Mouse (Mus musculus) mesoderm, embryonic 11.5 days (tissue): ENCODE measurements around the gene Epn2.

Experiments
- DNase-seq: peaks from one replicate; pipeline ENCODE4 v3.0.0-alpha.2; 2012; ENCODE audit warnings: low read depth, low spot score

Epn2 gene

GRCm38 (mm10) chr11:61540642-61541041 is 38.8 kb downstream of the Epn2 start:
- no peak for DNase-seq

- no peak for DNase-seq
These were observed 42.1 kb downstream of the Epn2 start for GRCm38 (mm10) chr11:61537362-61537761.

GRCm38 (mm10) chr11:61536952-61537351 is 42.5 kb downstream of the Epn2 start:
- DNase-seq: no peak

GRCm38 (mm10) chr11:61535530-61535929 is 44.0 kb downstream of the Epn2 start:
- DNase-seq: no peak

- DNase-seq: peak; percentile 33
These were observed 45.9 kb downstream of the Epn2 start for GRCm38 (mm10) chr11:61533571-61533970.

- DNase-seq: no peak
These were observed 46.7 kb downstream of the Epn2 start for GRCm38 (mm10) chr11:61532820-61533219.

GRCm38 (mm10) chr11:61529268-61529713 is 50.2 kb downstream of the Epn2 start:
- DNase-seq: peak; percentile 12

- DNase-seq: no peak
These were observed 52.6 kb downstream of the Epn2 start for GRCm38 (mm10) chr11:61526872-61527271.

GRCm38 (mm10) chr11:61519484-61520107 is 59.9 kb downstream of the Epn2 start:
- DNase-seq: no peak

- DNase-seq: no peak
These were observed 60.6 kb downstream of the Epn2 start for GRCm38 (mm10) chr11:61518871-61519270.

GRCm38 (mm10) chr11:61517971-61518370 is 61.5 kb downstream of the Epn2 start:
- no peak for DNase-seq

- DNase-seq: peak; percentile 62
These were observed 64.5 kb downstream of the Epn2 start for GRCm38 (mm10) chr11:61514953-61515352.

GRCm38 (mm10) chr11:61504713-61505257 is 74.7 kb downstream of the Epn2 start, which contains the start of gene B9d1:
Gene B9d1, plus strand, starts transcription at chr11:61505144.
- peak; percentile 98 for DNase-seq

- no peak for DNase-seq
These were observed 75.6 kb downstream of the Epn2 start for GRCm38 (mm10) chr11:61503933-61504332.

GRCm38 (mm10) chr11:61498736-61499504 is 80.6 kb downstream of the Epn2 start:
- DNase-seq: no peak

- DNase-seq: no peak
These were observed 82.0 kb downstream of the Epn2 start for GRCm38 (mm10) chr11:61497490-61497889.

- no peak for DNase-seq
These were observed 84.0 kb downstream of the Epn2 start for GRCm38 (mm10) chr11:61495528-61495927.

GRCm38 (mm10) chr11:61494129-61494997 is 85.1 kb downstream of the Epn2 start, which contains the start of gene Mapk7:
Gene Mapk7, minus strand, starts transcription at chr11:61494406.
- DNase-seq: peak; percentile 100

GRCm38 (mm10) chr11:61493525-61494128 is 85.9 kb downstream of the Epn2 start:
- DNase-seq: no peak

GRCm38 (mm10) chr11:61492749-61493401 is 86.6 kb downstream of the Epn2 start:
- DNase-seq: no peak
